Comparison of ENCODE assay signal across 8 mouse cellular contexts in genomic region chr8:88698048-88698447, GRCm38 (mm10). TPM values are rescaled to one million over a fixed set of nuclear protein-coding genes. Genes with fewer than 3 reads are reported as not detected.
DNase-seq lines count a peak whose midpoint lies in the region; ATAC-seq and TF ChIP-seq lines count a peak whose summit lies in the region.

No protein-coding gene starts in this region.

- WGBS in kidney, postnatal 0 days: 36% methylated on average over 2 of the region's 2 CpGs
- 37% methylated on average over 2 of the region's 2 CpGs for WGBS in hindbrain, embryonic 16.5 days

- H3K27ac ChIP-seq in kidney, postnatal 0 days: no peak overlapping the region
- H3K27ac ChIP-seq in hindbrain, embryonic 16.5 days (ENCODE audit: low read depth, low read length): no peak overlapping the region

- no peaks in the 10 kb centered on the region for H3K27me3 ChIP-seq in kidney, postnatal 0 days (ENCODE audit: insufficient read depth, low read length)
- no peaks in the 10 kb centered on the region; the same call in 1 of the 2 replicates for H3K27me3 ChIP-seq in hindbrain, embryonic 16.5 days (replicated peaks; ENCODE audit: control insufficient read depth, insufficient read depth, low read length)
- H3K27me3 ChIP-seq in myocyte (ENCODE audit: control insufficient read depth, insufficient read depth, insufficient read length): no peaks in the 10 kb centered on the region

- H3ac ChIP-seq in myocyte (ENCODE audit: control insufficient read depth, insufficient read length): peak overlapping the region; percentile 54

- H3K4me3 ChIP-seq in kidney, postnatal 0 days (replicated peaks; ENCODE audit: low read depth, low read length): peak overlapping the region; percentile 85
- peak overlapping the region; percentile 86 for H3K4me3 ChIP-seq in hindbrain, embryonic 16.5 days (ENCODE audit: low read length)
- H3K4me3 ChIP-seq in myocyte: peak overlapping the region; percentile 68

- ATAC-seq in kidney, postnatal 0 days (replicated peaks; ENCODE audit: low FRiP score, low read depth): no peak
- ATAC-seq in hindbrain, embryonic 16.5 days: no peak

- no peaks in the 10 kb centered on the region for H3K9me3 ChIP-seq in kidney, postnatal 0 days (replicated peaks; ENCODE audit: low read length)
- no peaks in the 10 kb centered on the region for H3K9me3 ChIP-seq in hindbrain, embryonic 16.5 days (ENCODE audit: control insufficient read depth, low read length)

- peaks cover 38% of the 10 kb centered on the region for H3K79me2 ChIP-seq in myocyte (ENCODE audit: control insufficient read depth, insufficient read depth)

- H3K4me1 ChIP-seq in kidney, postnatal 0 days (replicated peaks; ENCODE audit: insufficient read depth, low read length): peaks cover 4% of the 10 kb centered on the region; the same call in 1 of the 2 replicates
- H3K4me1 ChIP-seq in hindbrain, embryonic 16.5 days (ENCODE audit: control insufficient read depth, insufficient read depth, low read depth, low read length): peaks cover 5% of the 10 kb centered on the region; the same call in 1 of the 2 replicates

- H3K36me3 ChIP-seq in kidney, postnatal 0 days (ENCODE audit: insufficient read depth, low read length): no peaks in the 10 kb centered on the region
- no peaks in the 10 kb centered on the region for H3K36me3 ChIP-seq in hindbrain, embryonic 16.5 days (ENCODE audit: control insufficient read depth, insufficient read depth, low read length)
- no peaks in the 10 kb centered on the region for H3K36me3 ChIP-seq in myocyte (ENCODE audit: control insufficient read depth, insufficient read depth)

- TF ChIP-seq POLR2A in myocyte (IDR thresholded peaks at IDR 0.05; ENCODE audit: insufficient read length, low read depth): no peak

- H3K9ac ChIP-seq in kidney, postnatal 0 days (ENCODE audit: low read depth, low read length): peak overlapping the region; percentile 80; the same call in 1 of the 2 replicates
- no peak overlapping the region for H3K9ac ChIP-seq in hindbrain, embryonic 16.5 days (ENCODE audit: low read depth, low read length)

- peak overlapping the region; percentile 69 for H3K4me2 ChIP-seq in kidney, postnatal 0 days (ENCODE audit: low read length)
- H3K4me2 ChIP-seq in hindbrain, embryonic 16.5 days (ENCODE audit: low read length): peak overlapping the region; percentile 59
- peak overlapping the region; percentile 85 for H3K4me2 ChIP-seq in myocyte (ENCODE audit: low read depth)

- no peak for DNase-seq in kidney, postnatal 0 days (ENCODE audit: low spot score)
- DNase-seq in kidney, postnatal 25 days: no peak
- DNase-seq in ZHBTc4 (ENCODE audit: low read depth, low spot score): peak; percentile 7
- no peak for DNase-seq in layer of hippocampus, adult 9-11 months
- no peak for DNase-seq in natural killer cell, adult 2 months (ENCODE audit: low spot score in 2 of 2)
- DNase-seq in testis, postnatal 10 days (ENCODE audit: low spot score): no peak

- no peak for TF ChIP-seq CTCF in kidney, postnatal 0 days (IDR thresholded peaks at IDR 0.05; ENCODE audit: low read depth)

TF ChIP-seq in myocyte, 11 proteins besides CTCF, POLR2A, EP300 and RAD21:
- TF ChIP-seq SRF (IDR thresholded peaks at IDR 0.05; ENCODE audit: control insufficient read depth, insufficient read length, low read depth) (no peak), MAX (IDR thresholded peaks at IDR 0.05; ENCODE audit: low read depth) (no peak), E2F4 (IDR thresholded peaks at IDR 0.05; ENCODE audit: insufficient read depth) (no peak), REST (IDR thresholded peaks at IDR 0.05; ENCODE audit: insufficient read depth, insufficient read length) (no peak), USF1 (IDR thresholded peaks at IDR 0.05; ENCODE audit: low read depth) (no peak), CEBPB (IDR thresholded peaks at IDR 0.05; ENCODE audit: insufficient read depth, poor library complexity, severe bottlenecking) (no peak), MYOG (IDR thresholded peaks at IDR 0.05; ENCODE audit: control insufficient read depth in 1 of 3, insufficient read depth in 1 of 3, insufficient read length in 2 of 3, low read depth in 2 of 3) (no peak), TCF3 (IDR thresholded peaks at IDR 0.05; ENCODE audit: insufficient read length, low read depth) (no peak), MYOD1 (IDR thresholded peaks at IDR 0.05; ENCODE audit: control insufficient read depth in 1 of 3, insufficient read length in 2 of 3, low read depth in 2 of 3) (no peak), TCF12 (IDR thresholded peaks at IDR 0.05; ENCODE audit: insufficient read depth, poor library complexity, severe bottlenecking) (no peak), POLR2AphosphoS2 (IDR thresholded peaks at IDR 0.05; ENCODE audit: insufficient read length, low read depth) (no peak)
TF ChIP-seq in myocyte: peak in this region for 0.

RNA-seq across cellular contexts. Expression of gene Cyld, which starts 1.2 kb away (rescaled TPM):
- 9.5 and 11.4 TPM in 2 replicates for polyA plus RNA-seq in kidney, postnatal 0 days (2015; fragmentation: Nextera tagmentation; extraction: Ambion mirVana)
- polyA plus RNA-seq in hindbrain, embryonic 16.5 days (2015; fragmentation: Nextera tagmentation; extraction: Ambion mirVana): 13.6 and 15.1 TPM in 2 replicates
- 5.6 TPM for polyA plus RNA-seq in myocyte (2012; fragmentation: generic; extraction: Trizol)

RNA-seq across cellular contexts. Expression of gene Nod2, which starts 50.9 kb away (rescaled TPM):
- 0.32 and 0.38 TPM in 2 replicates for polyA plus RNA-seq in kidney, postnatal 0 days (2015; fragmentation: Nextera tagmentation; extraction: Ambion mirVana)
- 0.17 and 0.20 TPM in 2 replicates for polyA plus RNA-seq in hindbrain, embryonic 16.5 days (2015; fragmentation: Nextera tagmentation; extraction: Ambion mirVana)
- 1.6 TPM for polyA plus RNA-seq in myocyte (2012; fragmentation: generic; extraction: Trizol)
